Mouse (Mus musculus): ENCODE measurements around the gene Cwc27. TPM values are rescaled to one million over a fixed set of nuclear protein-coding genes. Genes with fewer than 3 reads are reported as not detected.
A peak's percentile ranks its signal among the peaks of the same experiment; 100 is the strongest.

Gene Cwc27
- polyA plus RNA-seq, 1 experiment from 2014 or later: 15.0 TPM

- TF ChIP-seq EP300 (IDR thresholded peaks at IDR 0.05): no peak
- TF ChIP-seq CTCF (IDR thresholded peaks at IDR 0.05): no peak
- Histone ChIP-seq H3K9ac (replicated peaks; ENCODE audit: low read depth) (peak overlapping the region; percentile 95), H3K4me3 (ENCODE audit: low read depth, low read length) (peak overlapping the region; percentile 78), H3K4me1 (ENCODE audit: insufficient read depth, low read depth, low read length) (no peaks in the 10 kb centered on the region; the same call in 1 of the 2 replicates), H3K27ac (ENCODE audit: low read length) (no peak overlapping the region), H3K9me3 (ENCODE audit: low read length) (no peaks in the 10 kb centered on the region), H3K36me3 (ENCODE audit: insufficient read depth, low read length) (no peaks in the 10 kb centered on the region), H3K27me3 (replicated peaks; ENCODE audit: insufficient read depth, low read length) (no peaks in the 10 kb centered on the region), H3K4me2 (replicated peaks; ENCODE audit: low read depth, low read length) (peak overlapping the region; percentile 72)
- no peak for ATAC-seq
- WGBS: 37% methylated on average over 12 of the region's 12 CpGs
- DNase-seq (ENCODE audit: low spot score): no peak
These were observed 754 bp upstream of the Cwc27 start for GRCm38 (mm10) chr13:104817696-104818095.

DNA sequence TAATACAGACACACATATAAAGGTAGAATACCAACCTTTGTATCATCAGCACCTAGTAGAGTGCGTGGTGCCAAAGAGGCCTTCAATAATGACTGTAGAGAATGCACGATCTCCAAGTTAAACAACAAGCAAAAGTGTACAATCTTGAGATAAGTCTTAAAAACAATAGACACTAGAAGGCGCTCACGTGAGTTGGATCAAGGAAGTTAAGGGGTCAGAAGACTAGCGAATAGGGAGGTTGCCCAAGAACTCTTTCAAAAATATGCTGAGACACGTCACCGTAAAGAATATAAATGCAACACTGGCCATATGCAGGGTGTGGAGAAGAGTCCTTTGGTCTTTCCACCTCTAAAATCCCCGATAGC is 690 bp downstream of the Cwc27 start:
- Histone ChIP-seq H3K36me3 (ENCODE audit: insufficient read depth, low read length) (no peaks in the 10 kb centered on the region), H3K4me1 (ENCODE audit: insufficient read depth, low read depth, low read length) (no peaks in the 10 kb centered on the region; the same call in 1 of the 2 replicates), H3K27me3 (replicated peaks; ENCODE audit: insufficient read depth, low read length) (no peaks in the 10 kb centered on the region), H3K9ac (replicated peaks; ENCODE audit: low read depth) (peak overlapping the region; percentile 95), H3K4me3 (ENCODE audit: low read depth, low read length) (peak overlapping the region; percentile 78), H3K27ac (ENCODE audit: low read length) (peak overlapping the region; percentile 79), H3K4me2 (replicated peaks; ENCODE audit: low read depth, low read length) (peak overlapping the region; percentile 72), H3K9me3 (ENCODE audit: low read length) (no peaks in the 10 kb centered on the region)
- no peak for TF ChIP-seq EP300 (IDR thresholded peaks at IDR 0.05)
- peak; percentile 34 for TF ChIP-seq CTCF (IDR thresholded peaks at IDR 0.05)
- 7% methylated on average over 8 of the region's 8 CpGs for WGBS
- DNase-seq (ENCODE audit: low spot score) (peak; percentile 67), ATAC-seq (no peak; the same call in 1 of the 2 replicates)

- H3K4me2 ChIP-seq (replicated peaks; ENCODE audit: low read depth, low read length): no peak overlapping the region
- H3K27me3 ChIP-seq (replicated peaks; ENCODE audit: insufficient read depth, low read length): no peaks in the 10 kb centered on the region
- ATAC-seq (no peak), DNase-seq (ENCODE audit: low spot score) (peak; percentile 70)
- H3K9me3 ChIP-seq (ENCODE audit: low read length): no peaks in the 10 kb centered on the region
- H3K4me1 ChIP-seq (ENCODE audit: insufficient read depth, low read depth, low read length): no peaks in the 10 kb centered on the region
- H3K9ac ChIP-seq (replicated peaks; ENCODE audit: low read depth): no peak overlapping the region
- TF ChIP-seq EP300 (IDR thresholded peaks at IDR 0.05) (no peak), CTCF (IDR thresholded peaks at IDR 0.05) (peak; percentile 72)
- WGBS: 54% methylated on average over 3 of the region's 3 CpGs
- H3K36me3 ChIP-seq (ENCODE audit: insufficient read depth, low read length): peaks cover 9% of the 10 kb centered on the region
- no peak overlapping the region for H3K27ac ChIP-seq (ENCODE audit: low read length)
- no peak overlapping the region for H3K4me3 ChIP-seq (ENCODE audit: low read depth, low read length)
These were observed 11.3 kb downstream of the Cwc27 start for GRCm38 (mm10) chr13:104805681-104806080.

DNA sequence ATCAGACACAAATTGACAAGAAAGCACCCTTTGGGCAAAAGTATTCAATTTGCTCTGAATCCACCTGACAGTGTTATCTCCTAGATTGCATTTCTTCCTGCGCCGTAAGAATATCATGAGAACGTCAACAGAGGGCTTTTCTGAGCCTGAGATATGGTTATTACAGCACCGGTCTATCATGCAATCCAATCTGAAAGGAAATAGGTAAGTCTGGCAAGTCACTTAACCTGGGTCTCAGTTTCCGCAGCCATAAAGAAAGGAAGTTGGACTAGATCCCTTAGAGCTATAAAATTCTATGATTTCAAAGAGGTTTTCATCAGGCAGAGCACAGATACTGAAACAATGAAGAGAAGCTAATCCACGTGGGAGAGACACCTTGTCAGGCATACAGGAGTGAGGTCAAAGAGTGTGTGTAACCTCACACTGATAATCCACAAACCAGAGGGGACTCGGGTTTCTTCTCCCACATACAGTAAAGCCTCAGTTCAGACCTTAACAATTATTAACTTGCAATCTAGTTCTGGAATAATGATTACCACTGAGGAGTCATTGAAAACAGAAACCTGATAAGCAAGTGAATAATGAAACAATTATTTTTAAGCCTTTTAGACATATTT is 17.3 kb downstream of the Cwc27 start:
- Histone ChIP-seq H3K4me2 (replicated peaks; ENCODE audit: low read depth, low read length) (no peak overlapping the region), H3K9me3 (ENCODE audit: low read length) (no peaks in the 10 kb centered on the region), H3K4me1 (ENCODE audit: insufficient read depth, low read depth, low read length) (no peaks in the 10 kb centered on the region), H3K9ac (replicated peaks; ENCODE audit: low read depth) (no peak overlapping the region), H3K36me3 (ENCODE audit: insufficient read depth, low read length) (peaks cover 5% of the 10 kb centered on the region; the same call in 1 of the 2 replicates), H3K27ac (ENCODE audit: low read length) (no peak overlapping the region), H3K4me3 (ENCODE audit: low read depth, low read length) (no peak overlapping the region), H3K27me3 (replicated peaks; ENCODE audit: insufficient read depth, low read length) (no peaks in the 10 kb centered on the region)
- TF ChIP-seq CTCF (IDR thresholded peaks at IDR 0.05) (no peak), EP300 (IDR thresholded peaks at IDR 0.05) (no peak)
- 78% methylated on average over 7 of the region's 7 CpGs for WGBS
- no peak for ATAC-seq
- no peak for DNase-seq (ENCODE audit: low spot score)

GRCm38 (mm10) chr13:104799067-104799466 is 17.9 kb downstream of the Cwc27 start:
- ATAC-seq: no peak
- Histone ChIP-seq H3K9me3 (ENCODE audit: low read length) (no peaks in the 10 kb centered on the region), H3K9ac (replicated peaks; ENCODE audit: low read depth) (no peak overlapping the region), H3K4me2 (replicated peaks; ENCODE audit: low read depth, low read length) (no peak overlapping the region), H3K4me1 (ENCODE audit: insufficient read depth, low read depth, low read length) (no peaks in the 10 kb centered on the region), H3K27ac (ENCODE audit: low read length) (no peak overlapping the region), H3K36me3 (ENCODE audit: insufficient read depth, low read length) (peaks cover 5% of the 10 kb centered on the region; the same call in 1 of the 2 replicates), H3K27me3 (replicated peaks; ENCODE audit: insufficient read depth, low read length) (no peaks in the 10 kb centered on the region), H3K4me3 (ENCODE audit: low read depth, low read length) (no peak overlapping the region)
- WGBS: 91% methylated on average over 8 of the region's 8 CpGs
- TF ChIP-seq CTCF (IDR thresholded peaks at IDR 0.05) (no peak), EP300 (IDR thresholded peaks at IDR 0.05) (no peak)
- no peak for DNase-seq (ENCODE audit: low spot score)

GRCm38 (mm10) chr13:104794421-104794820 is 22.5 kb downstream of the Cwc27 start:
- no peak overlapping the region for H3K4me2 ChIP-seq (replicated peaks; ENCODE audit: low read depth, low read length)
- H3K36me3 ChIP-seq (ENCODE audit: insufficient read depth, low read length): no peaks in the 10 kb centered on the region
- H3K4me1 ChIP-seq (ENCODE audit: insufficient read depth, low read depth, low read length): no peaks in the 10 kb centered on the region
- no peak overlapping the region for H3K27ac ChIP-seq (ENCODE audit: low read length)
- H3K9me3 ChIP-seq (ENCODE audit: low read length): no peaks in the 10 kb centered on the region
- no peak for TF ChIP-seq CTCF (IDR thresholded peaks at IDR 0.05)
- no peak for TF ChIP-seq EP300 (IDR thresholded peaks at IDR 0.05)
- H3K27me3 ChIP-seq (replicated peaks; ENCODE audit: insufficient read depth, low read length): no peaks in the 10 kb centered on the region
- ATAC-seq (no peak), DNase-seq (ENCODE audit: low spot score) (no peak)
- no peak overlapping the region for H3K4me3 ChIP-seq (ENCODE audit: low read depth, low read length)
- H3K9ac ChIP-seq (replicated peaks; ENCODE audit: low read depth): no peak overlapping the region
- WGBS: 87% methylated on average over 3 of the region's 3 CpGs

All from lung, postnatal 0 days (tissue).